Mouse (Mus musculus) embryonic facial prominence, embryonic 13.5 days (tissue): Measurements from ENCODE around the gene Armc12. TPM values are rescaled to one million over a fixed set of nuclear protein-coding genes. Genes with fewer than 3 reads are reported as not detected.

ENCODE experiments used
- ATAC-seq: fragments of 200-750 bp; cut with Nextera tagmentation; 2 replicates; pipeline ENCODE4 v1.8.0; 2017; ENCODE audit warnings: low read depth; ENCODE audit not compliant: insufficient number of reproducible peaks, insufficient read depth, low FRiP score, low TSS enrichment
- H3K27ac ChIP-seq: fragments of 300-500 bp; sonication (generic); 2 replicates; pipeline ENCODE4 v1.5.1; 2015; ENCODE audit warnings: moderate library complexity, mild to moderate bottlenecking, inconsistent platforms
- H3K27me3 ChIP-seq: fragments of 300-500 bp; sonication (generic); 2 replicates; pipeline ENCODE4 v1.6.1; 2015; ENCODE audit warnings: mild to moderate bottlenecking, inconsistent platforms
- H3K36me3 ChIP-seq: fragments of 300-500 bp; sonication (generic); 2 replicates; pipeline ENCODE4 v1.6.1; 2015; ENCODE audit warnings: mild to moderate bottlenecking, inconsistent platforms
- H3K4me1 ChIP-seq: fragments of 300-500 bp; sonication (generic); 2 replicates; pipeline ENCODE4 v1.6.1; 2015; ENCODE audit warnings: inconsistent platforms
- H3K4me2 ChIP-seq: fragments of 300-500 bp; sonication (generic); 2 replicates; pipeline ENCODE4 v1.6.1; 2015; ENCODE audit warnings: moderate library complexity, mild to moderate bottlenecking, inconsistent platforms
- H3K4me3 ChIP-seq: fragments of 300-500 bp; sonication (generic); 2 replicates; pipeline ENCODE4 v1.5.1; 2015; ENCODE audit warnings: mild to moderate bottlenecking, inconsistent platforms
- H3K9ac ChIP-seq: fragments of 300-500 bp; sonication (generic); 2 replicates; pipeline ENCODE4 v1.6.1; 2015; ENCODE audit warnings: mild to moderate bottlenecking, inconsistent platforms
- H3K9me3 ChIP-seq: fragments of 300-500 bp; sonication (generic); 2 replicates; pipeline ENCODE4 v1.6.1; 2016; ENCODE audit warnings: inconsistent platforms
- WGBS: fragments of 180-500 bp; shearing (Covaris S2); methylation state at CpG from one replicate; pipeline ENCODE4 v1.1.7; 2015; ENCODE audit warnings: mixed read lengths; 5-methylcytosine and 5-hydroxymethylcytosine counted together
- polyA plus RNA-seq: library from polyadenylated mRNA; unstranded; fragments of >200 nt; fragmentation: Nextera tagmentation; extraction: Ambion mirVana; gene quantifications from 2 replicates; pipeline ENCODE4 v1.2.1, GENCODE M21; 2015

Gene Armc12
- polyA plus RNA-seq, 1 experiment from 2014 or later: not detected

DNA sequence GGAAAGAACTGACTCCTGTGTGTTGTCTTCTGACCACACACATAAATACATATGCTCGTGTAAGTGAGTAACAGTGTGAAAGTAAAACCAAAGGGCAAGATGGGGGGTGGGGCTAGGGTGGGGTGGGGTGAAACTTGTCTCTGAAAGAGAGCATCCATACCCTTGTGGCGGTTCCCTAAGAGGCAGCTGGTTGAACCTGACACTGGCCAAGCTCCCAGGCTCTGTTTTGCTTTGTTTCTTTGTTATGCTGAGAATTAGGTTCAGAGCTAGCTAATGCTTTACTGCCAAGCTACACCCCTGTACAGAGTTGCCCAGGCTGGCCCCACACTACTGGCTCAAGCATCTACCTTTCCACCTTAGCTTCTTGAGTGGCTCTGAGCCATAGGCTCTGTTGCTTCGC, 30.1 kb upstream of the Armc12 start:
- no peaks in the 10 kb centered on the region for H3K36me3 ChIP-seq
- H3K4me1 ChIP-seq: no peaks in the 10 kb centered on the region
- no peak overlapping the region for H3K27ac ChIP-seq
- H3K9ac ChIP-seq: no peak overlapping the region
- no peak overlapping the region for H3K4me2 ChIP-seq
- WGBS: 65% methylated on average over 3 of the region's 3 CpGs
- H3K9me3 ChIP-seq: 0 out of 2 replicates have a peak, but pooled peaks cover 5% of the 10 kb centered on the region
- no peak for ATAC-seq
- no peak overlapping the region for H3K4me3 ChIP-seq
- H3K27me3 ChIP-seq: no peaks in the 10 kb centered on the region

DNA sequence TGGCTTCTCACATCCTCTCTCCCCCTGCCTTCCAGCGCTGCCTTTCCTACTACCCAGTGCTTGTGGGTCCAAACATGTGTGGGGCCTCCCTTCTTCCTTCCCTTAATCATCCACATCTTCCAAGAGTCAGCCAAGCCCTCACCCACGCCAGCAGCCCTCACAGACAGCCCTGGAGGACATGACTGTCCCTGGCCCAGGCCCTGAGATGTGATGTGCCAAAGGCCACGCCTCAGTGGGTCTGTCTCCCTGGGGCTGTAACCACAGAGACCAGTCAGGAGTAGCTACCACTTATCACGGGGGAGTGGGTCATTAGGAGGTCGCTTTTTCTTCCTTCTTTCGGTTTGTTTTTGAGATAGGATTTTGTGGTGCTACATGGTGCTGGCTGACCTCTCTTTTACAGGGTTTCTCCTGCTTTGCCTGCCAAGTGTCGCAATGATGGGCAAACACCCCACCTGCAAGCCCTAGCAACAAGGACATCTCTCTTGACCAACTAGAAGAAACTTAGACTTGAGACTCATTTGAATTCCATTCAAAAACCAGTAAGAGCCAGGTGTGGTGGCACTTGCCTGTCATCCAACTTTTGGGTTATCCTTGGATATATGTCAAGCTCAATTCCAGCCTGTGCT, 28.3 kb upstream of the Armc12 start:
- peaks cover 5% of the 10 kb centered on the region; the same call in 1 of the 2 replicates for H3K4me1 ChIP-seq
- H3K27ac ChIP-seq: no peak overlapping the region
- H3K27me3 ChIP-seq: no peaks in the 10 kb centered on the region
- no peaks in the 10 kb centered on the region for H3K9me3 ChIP-seq
- 55% methylated on average over 7 of the region's 7 CpGs for WGBS
- no peak overlapping the region for H3K4me2 ChIP-seq
- H3K9ac ChIP-seq: no peak overlapping the region
- ATAC-seq: no peak
- no peak overlapping the region for H3K4me3 ChIP-seq
- no peaks in the 10 kb centered on the region for H3K36me3 ChIP-seq

DNA sequence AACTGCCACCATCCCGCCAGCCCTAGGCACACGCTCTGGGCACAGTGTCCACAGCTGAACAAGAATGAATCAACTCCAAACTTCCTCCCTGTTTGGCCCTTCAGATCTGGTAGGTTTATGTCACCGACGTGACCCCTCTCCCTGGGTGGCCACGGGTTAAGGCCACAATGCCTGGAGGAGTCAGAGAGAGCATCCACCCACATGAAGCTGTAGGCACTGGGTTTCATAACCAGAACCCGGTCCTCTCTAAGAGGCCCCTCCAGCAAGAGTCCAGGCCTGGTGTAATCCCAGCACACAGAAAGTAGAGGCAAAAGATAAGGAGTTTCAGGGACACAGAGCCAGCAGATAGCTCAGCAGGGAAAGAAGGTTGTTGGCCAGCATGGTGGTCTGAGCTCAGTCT, 26.4 kb upstream of the Armc12 start:
- WGBS: 74% methylated on average over 6 of the region's 6 CpGs
- no peaks in the 10 kb centered on the region for H3K36me3 ChIP-seq
- no peak overlapping the region for H3K9ac ChIP-seq
- H3K9me3 ChIP-seq: no peaks in the 10 kb centered on the region
- peaks cover 10% of the 10 kb centered on the region for H3K4me1 ChIP-seq
- no peak overlapping the region for H3K4me3 ChIP-seq
- no peak for ATAC-seq
- no peak overlapping the region for H3K27ac ChIP-seq
- no peak overlapping the region for H3K4me2 ChIP-seq
- H3K27me3 ChIP-seq: no peaks in the 10 kb centered on the region

DNA sequence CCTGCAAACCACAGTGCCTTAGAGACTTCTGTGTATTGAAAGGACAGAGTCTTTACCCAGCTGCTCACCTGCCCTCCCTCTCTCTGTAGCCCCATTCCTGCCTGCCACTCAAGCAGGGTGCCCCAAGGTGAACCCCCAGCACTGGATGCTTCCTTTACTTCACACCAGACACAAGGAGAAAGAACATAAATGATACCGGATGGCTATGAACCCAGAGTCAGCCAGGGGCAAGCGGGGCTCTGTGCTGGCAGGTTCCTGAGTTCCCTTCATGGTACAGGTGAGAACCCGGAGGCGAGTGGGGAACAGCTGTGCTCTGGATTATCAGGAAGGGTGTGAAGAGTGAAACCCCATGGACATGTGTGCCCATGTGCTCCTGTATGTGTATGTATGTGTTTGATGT, 25.0 kb upstream of the Armc12 start:
- no peaks in the 10 kb centered on the region for H3K36me3 ChIP-seq
- H3K9me3 ChIP-seq: no peaks in the 10 kb centered on the region
- no peaks in the 10 kb centered on the region for H3K27me3 ChIP-seq
- no peak overlapping the region for H3K27ac ChIP-seq
- WGBS: 84% methylated on average over 4 of the region's 4 CpGs
- peaks cover 16% of the 10 kb centered on the region for H3K4me1 ChIP-seq
- no peak overlapping the region for H3K4me3 ChIP-seq
- H3K4me2 ChIP-seq: no peak overlapping the region
- ATAC-seq: no peak
- no peak overlapping the region for H3K9ac ChIP-seq

DNA sequence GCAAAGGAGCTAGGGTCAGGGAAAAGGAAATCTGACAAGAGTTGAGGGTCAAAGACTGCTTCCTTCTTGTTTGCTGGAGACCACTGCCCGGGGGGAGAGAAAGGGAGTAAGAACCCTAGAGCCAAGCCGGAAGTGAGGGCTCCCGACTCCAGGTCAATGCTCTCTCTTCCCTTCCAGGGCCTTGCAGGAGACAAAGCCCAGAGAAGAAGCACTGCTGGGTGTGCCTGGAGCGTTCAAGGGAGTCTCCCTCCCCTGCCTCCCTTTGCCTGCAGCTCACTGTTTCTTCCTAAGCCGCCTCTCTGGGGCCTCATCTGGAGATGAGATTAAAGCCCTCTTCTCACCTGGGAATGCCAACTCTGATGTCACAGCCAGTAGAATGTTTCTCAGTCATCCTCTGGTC, 23.7 kb upstream of the Armc12 start:
- Histone ChIP-seq H3K27me3 (no peaks in the 10 kb centered on the region), H3K4me1 (peaks cover 25% of the 10 kb centered on the region), H3K36me3 (no peaks in the 10 kb centered on the region), H3K4me3 (no peak overlapping the region), H3K9me3 (no peaks in the 10 kb centered on the region), H3K27ac (no peak overlapping the region), H3K4me2 (no peak overlapping the region), H3K9ac (peak overlapping the region; percentile 44; the same call in 1 of the 2 replicates)
- 11% methylated on average over 5 of the region's 5 CpGs for WGBS
- ATAC-seq: no peak

DNA sequence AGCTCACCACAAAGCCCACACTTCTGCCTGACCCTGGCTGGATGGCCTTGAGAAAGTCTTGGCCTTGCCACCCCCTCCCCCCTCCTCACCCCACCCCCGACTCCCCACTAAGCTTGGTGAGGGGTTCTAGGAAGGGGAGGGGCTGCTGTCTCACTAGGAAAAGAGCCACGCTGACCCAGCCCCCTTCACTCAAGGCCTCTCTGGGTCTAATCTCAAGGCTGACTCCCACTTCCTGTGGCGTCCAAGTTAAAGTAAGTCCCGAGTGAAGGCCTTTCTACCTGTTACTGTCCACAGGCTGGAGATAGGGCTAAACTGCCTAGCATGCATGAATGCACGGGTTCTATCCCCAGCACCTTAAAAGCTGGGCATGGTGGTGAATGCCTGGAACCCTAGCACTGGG, 23.1 kb upstream of the Armc12 start:
- peak overlapping the region; percentile 44; the same call in 1 of the 2 replicates for H3K9ac ChIP-seq
- H3K4me3 ChIP-seq: no peak overlapping the region

DNA sequence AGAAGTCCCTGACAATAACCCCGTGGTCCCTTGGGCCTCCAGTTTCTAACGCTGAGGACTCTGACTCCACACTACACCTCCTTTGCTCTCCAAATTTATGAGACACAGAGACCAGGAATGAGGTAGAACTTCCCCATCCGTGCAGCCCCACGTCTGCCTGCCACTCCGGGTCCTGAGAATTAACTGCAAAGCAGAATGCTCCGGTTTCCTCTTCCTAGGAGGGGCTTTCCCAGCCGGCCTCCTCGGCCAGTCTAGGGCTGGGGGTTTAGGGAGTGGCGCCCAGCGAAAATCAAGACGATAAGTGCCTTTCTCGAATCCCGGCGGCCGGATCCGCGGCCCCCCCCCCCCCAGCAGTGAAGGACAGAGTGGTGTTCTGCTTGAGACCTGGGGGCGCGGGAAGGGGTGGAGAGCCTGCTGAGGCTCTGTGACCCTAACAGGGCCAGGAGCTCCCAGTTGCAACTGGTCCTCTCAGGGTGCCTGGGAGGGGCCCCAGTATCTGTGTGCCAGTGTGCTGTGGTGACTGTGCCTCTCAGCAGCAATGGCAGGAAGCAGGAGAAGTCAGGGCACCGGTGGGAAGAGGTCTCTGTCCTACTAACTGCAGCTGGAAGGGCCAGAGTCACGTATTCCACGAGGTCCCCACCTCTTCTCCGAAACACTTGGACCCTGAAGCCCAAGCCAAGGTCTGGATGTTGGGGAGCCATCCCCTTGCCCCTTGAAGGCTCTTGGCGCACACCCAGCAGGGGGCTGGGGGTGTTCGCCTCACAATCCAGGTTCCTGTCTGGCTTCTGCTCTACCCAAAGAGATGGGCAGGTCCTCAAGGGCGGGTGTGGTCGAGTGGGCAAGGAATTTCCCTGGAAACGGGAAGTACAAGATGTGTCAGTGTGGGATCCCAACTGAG, 19.9 kb upstream of the Armc12 start:
- peaks cover 33% of the 10 kb centered on the region for H3K4me1 ChIP-seq
- ATAC-seq: 0 out of 2 replicates have a peak, but pooled peaks have one; percentile 8
- 7% methylated on average over 28 of the region's 28 CpGs for WGBS
- peak overlapping the region; percentile 69 for H3K27ac ChIP-seq
- peak overlapping the region; percentile 24 for H3K4me3 ChIP-seq
- H3K27me3 ChIP-seq: peaks cover under 1% of the 10 kb centered on the region; the same call in 1 of the 2 replicates
- no peaks in the 10 kb centered on the region for H3K36me3 ChIP-seq
- peak overlapping the region; percentile 58 for H3K4me2 ChIP-seq
- H3K9ac ChIP-seq: peak overlapping the region; percentile 61
- no peaks in the 10 kb centered on the region for H3K9me3 ChIP-seq

More for the DNA sequence above, 23.1 kb upstream of the Armc12 start:
- H3K9me3 ChIP-seq: no peaks in the 10 kb centered on the region
- 27% methylated on average over 5 of the region's 5 CpGs for WGBS
- H3K4me1 ChIP-seq: peaks cover 28% of the 10 kb centered on the region
- H3K27ac ChIP-seq: no peak overlapping the region
- no peak for ATAC-seq
- no peaks in the 10 kb centered on the region for H3K27me3 ChIP-seq
- no peak overlapping the region for H3K4me2 ChIP-seq
- no peaks in the 10 kb centered on the region for H3K36me3 ChIP-seq

DNA sequence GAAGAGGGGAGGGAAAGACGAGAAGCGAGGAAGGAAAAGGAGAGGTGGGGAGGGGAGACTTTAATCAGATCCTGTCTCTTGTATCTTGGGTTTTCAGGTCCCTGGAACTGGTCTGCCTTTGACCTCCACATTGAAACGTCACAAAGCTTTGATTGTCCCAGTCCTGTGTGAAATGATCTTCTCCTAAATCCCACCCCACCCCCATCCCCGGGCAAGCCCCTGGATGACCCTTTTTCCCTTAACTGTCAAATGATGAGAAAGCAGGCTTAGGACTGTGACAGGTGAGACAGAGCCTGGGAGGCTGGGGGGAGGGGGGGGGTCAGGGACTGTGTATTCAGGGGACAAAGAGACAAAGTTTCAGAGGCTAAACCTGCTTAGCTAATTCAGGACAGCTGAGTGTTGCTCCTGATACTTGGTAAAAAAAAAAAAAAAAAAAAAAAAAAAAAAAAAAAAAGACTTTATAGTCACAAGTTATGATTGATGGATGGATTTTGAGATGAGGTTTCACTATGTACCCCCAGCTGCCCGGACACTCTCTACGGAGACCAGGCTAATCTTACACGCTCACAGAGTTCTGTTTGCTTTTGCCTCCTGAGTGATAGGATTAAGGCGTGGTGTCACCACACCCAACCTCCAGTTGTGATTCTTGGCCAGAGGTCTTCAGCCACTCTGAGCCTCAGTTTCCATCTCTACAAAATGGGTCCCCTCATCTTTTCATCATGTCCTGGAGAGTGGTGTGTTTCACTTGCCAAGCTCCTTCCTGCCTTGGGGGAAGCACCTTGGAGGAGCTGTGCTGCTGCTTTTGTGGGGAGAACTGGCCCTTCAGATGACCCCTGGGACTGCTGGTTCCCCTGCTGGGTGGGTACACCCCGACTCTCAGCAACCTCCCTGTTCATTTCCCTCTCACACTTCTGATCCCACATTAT, 18.7 kb upstream of the Armc12 start:
- Histone ChIP-seq H3K27me3 (peaks cover 4% of the 10 kb centered on the region; the same call in 1 of the 2 replicates), H3K9me3 (no peaks in the 10 kb centered on the region), H3K36me3 (no peaks in the 10 kb centered on the region), H3K4me2 (peak overlapping the region; percentile 58; the same call in 1 of the 2 replicates), H3K4me3 (no peak overlapping the region), H3K27ac (no peak overlapping the region), H3K9ac (0 out of 2 replicates have a peak overlapping the region, but pooled peaks have one; percentile 32), H3K4me1 (peaks cover 34% of the 10 kb centered on the region)
- ATAC-seq: no peak
- WGBS: 28% methylated on average over 9 of the region's 9 CpGs

DNA sequence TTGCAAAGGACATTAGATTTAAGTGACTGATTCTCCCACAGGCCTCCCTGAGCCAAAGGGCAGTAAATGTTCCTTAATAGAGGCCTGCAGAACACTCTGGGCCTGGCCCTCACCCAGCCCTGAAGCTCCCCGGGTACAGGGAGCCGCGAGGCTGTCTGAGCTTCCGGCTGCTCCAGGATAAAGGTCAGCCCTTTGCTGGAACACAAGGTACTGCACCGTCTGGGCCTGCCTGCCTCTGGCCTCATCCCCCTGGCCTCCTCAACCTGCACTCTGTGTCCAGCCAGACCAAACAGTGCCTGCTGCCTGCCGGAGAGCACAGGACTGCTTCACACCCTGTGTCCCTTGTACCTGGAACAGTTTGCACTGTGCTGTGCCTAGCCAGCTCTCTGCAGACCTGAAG, 17.9 kb upstream of the Armc12 start:
- Histone ChIP-seq H3K36me3 (no peaks in the 10 kb centered on the region), H3K9me3 (no peaks in the 10 kb centered on the region), H3K27ac (no peak overlapping the region), H3K4me2 (no peak overlapping the region), H3K4me1 (peaks cover 34% of the 10 kb centered on the region), H3K9ac (0 out of 2 replicates have a peak overlapping the region, but pooled peaks have one; percentile 32), H3K27me3 (peaks cover 4% of the 10 kb centered on the region; the same call in 1 of the 2 replicates), H3K4me3 (no peak overlapping the region)
- ATAC-seq: no peak
- 38% methylated on average over 6 of the region's 6 CpGs for WGBS

DNA sequence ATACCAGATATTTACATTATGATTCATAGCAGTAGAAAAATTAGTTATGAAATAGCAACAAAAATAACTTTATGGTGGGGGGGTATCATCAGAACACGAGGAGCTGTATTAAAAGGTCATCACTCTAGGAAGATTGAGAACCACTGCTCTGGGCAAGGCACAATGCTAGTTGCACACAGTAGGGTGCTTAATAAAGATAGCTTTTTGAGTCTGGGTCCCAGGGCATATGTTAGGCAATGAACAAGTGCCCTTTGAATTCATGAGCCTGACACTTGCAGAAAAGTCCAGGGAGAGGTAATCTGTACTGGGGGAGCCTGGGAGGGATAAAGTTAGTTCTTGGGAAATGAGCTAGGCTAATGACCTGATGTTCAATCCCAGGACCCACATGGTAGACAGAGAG, 17.3 kb upstream of the Armc12 start:
- Histone ChIP-seq H3K9me3 (no peaks in the 10 kb centered on the region), H3K4me3 (no peak overlapping the region), H3K27ac (no peak overlapping the region), H3K36me3 (no peaks in the 10 kb centered on the region), H3K4me1 (peaks cover 38% of the 10 kb centered on the region), H3K4me2 (no peak overlapping the region), H3K9ac (no peak overlapping the region), H3K27me3 (peaks cover 4% of the 10 kb centered on the region; the same call in 1 of the 2 replicates)
- WGBS: 67% methylated on average over 1 of the region's 1 CpGs
- ATAC-seq: no peak

DNA sequence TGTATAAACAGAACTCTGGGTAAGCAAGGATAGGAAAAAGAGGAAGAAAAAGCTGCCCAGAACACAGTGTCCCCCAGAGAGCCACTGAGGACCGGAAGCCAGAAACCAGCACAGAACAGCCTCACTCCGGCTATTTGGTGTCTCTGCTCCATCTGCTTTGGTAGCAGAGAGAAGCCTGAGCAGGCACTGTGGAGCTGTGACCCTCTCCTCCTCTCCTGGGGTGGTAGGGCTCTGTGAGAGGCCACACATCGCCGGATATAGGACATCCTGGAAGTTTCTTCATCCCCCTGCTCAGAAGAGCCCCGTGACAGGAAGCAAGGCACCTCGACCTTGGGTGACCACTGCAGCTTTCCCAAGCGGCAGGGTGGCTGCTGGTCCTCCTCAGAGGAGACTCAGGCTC, 16.8 kb upstream of the Armc12 start:
- H3K27ac ChIP-seq: no peak overlapping the region
- no peak overlapping the region for H3K4me3 ChIP-seq
- no peaks in the 10 kb centered on the region for H3K9me3 ChIP-seq
- no peak overlapping the region for H3K9ac ChIP-seq
- no peaks in the 10 kb centered on the region for H3K36me3 ChIP-seq
- 62% methylated on average over 7 of the region's 7 CpGs for WGBS
- no peak for ATAC-seq
- no peak overlapping the region for H3K4me2 ChIP-seq
- peaks cover 4% of the 10 kb centered on the region; the same call in 1 of the 2 replicates for H3K27me3 ChIP-seq
- peaks cover 43% of the 10 kb centered on the region for H3K4me1 ChIP-seq
